Mouse (Mus musculus) inflammation-experienced regulatory T-cells, adult 16 weeks (primary cell): ENCODE results near the gene Rab11a. TPM values are rescaled to one million over a fixed set of nuclear protein-coding genes. Genes with fewer than 3 reads are reported as not detected.

Experiments
- polyA plus RNA-seq: library from polyadenylated mRNA; unstranded; fragments of 100-300 nt; shearing (Covaris generic); gene quantifications from one replicate; pipeline ENCODE4 v1.2.1, GENCODE M21; 2017

The Rab11a gene
- 290 TPM for polyA plus RNA-seq

GRCm38 (mm10) chr9:64737406-64738201, at the start of gene Rab11a:
Gene Rab11a (minus strand): TSS chr9:64737758.

Other genes with a start within 250 kb of the Rab11a start
- gene Dennd4a, start 73.6 kb upstream of the Rab11a start, polyA plus RNA-seq = 32.6 TPM
- not detected for gene Slc24a1, start 213.8 kb upstream of the Rab11a start, polyA plus RNA-seq
- gene Ints14, start 223.1 kb upstream of the Rab11a start, polyA plus RNA-seq = 53.2 TPM